Mouse (Mus musculus): ENCODE results near the gene Ptprr.

DNA sequence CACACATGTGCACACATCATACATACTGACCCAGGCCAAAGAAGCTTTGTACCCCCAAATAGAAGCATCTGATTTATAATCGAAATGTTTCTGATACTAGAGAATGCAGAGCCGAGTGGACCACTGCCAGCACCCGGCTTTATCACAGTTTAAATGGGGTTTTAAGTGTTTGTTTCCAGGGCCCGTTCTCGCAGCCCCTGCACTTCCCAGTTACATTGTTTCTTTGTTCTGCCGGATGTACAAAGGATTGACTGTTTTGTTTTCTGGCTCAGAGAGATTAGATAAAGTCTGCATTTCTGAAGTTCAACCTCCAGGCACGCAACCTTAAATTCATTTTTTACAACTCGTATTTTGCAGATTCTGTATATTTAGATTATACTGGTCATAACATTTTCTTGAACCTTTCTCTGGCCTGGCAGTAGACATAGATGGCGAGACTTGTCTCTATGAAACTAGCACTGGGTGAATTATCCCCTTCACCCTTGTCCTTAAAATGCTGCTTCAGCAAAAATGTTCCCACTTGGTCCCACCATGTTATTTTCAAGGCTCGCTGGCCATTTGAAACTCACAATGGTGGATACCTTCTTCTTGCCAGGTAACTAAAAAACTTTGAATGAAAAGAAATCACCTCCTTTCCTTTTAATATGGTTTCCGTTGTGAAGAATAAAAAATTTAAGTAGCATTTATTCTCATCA is 292.6 kb downstream of the Ptprr start:
- TF ChIP-seq CTCF (IDR thresholded peaks at IDR 0.05; ENCODE audit: low read depth) (no peak), EP300 (optimal IDR thresholded peaks at IDR 0.05) (no peak)
